Mouse (Mus musculus) neural tube, embryonic 13.5 days (tissue): ENCODE measurements at regions not wholly inside any gene's neighbourhood (a gene's known extent, or its start where the extent isn't known, plus 50 kb on each side); places are given as distances from the start of the nearest gene placed in this dataset. TPM values are rescaled to one million over a fixed set of nuclear protein-coding genes. Genes with fewer than 3 reads are reported as not detected.

Experiments used
- ATAC-seq: fragments of 200-750 bp; cut with Nextera tagmentation; 2 replicates; pipeline ENCODE4 v1.8.0; 2017; ENCODE audit warnings: low read depth, mild to moderate bottlenecking, moderate TSS enrichment, moderate library complexity
- H3K27ac ChIP-seq: fragments of 300-500 bp; sonication (generic); replicated peaks from 2 replicates; pipeline ENCODE4 v1.5.1; 2015; ENCODE audit warnings: moderate library complexity, mild to moderate bottlenecking, inconsistent platforms
- H3K27me3 ChIP-seq: fragments of 300-500 bp; sonication (generic); 2 replicates; pipeline ENCODE4 v1.6.1; 2015; ENCODE audit warnings: mild to moderate bottlenecking, inconsistent platforms
- H3K36me3 ChIP-seq: fragments of 300-500 bp; sonication (generic); 2 replicates; pipeline ENCODE4 v1.6.1; 2015; ENCODE audit warnings: mild to moderate bottlenecking, inconsistent platforms
- H3K4me1 ChIP-seq: fragments of 300-500 bp; sonication (generic); replicated peaks from 2 replicates; pipeline ENCODE4 v1.6.1; 2015; ENCODE audit warnings: inconsistent platforms
- H3K4me2 ChIP-seq: fragments of 300-500 bp; sonication (generic); 2 replicates; pipeline ENCODE4 v1.6.1; 2015; ENCODE audit warnings: inconsistent platforms, mild to moderate bottlenecking, moderate library complexity
- H3K4me3 ChIP-seq: fragments of 300-500 bp; sonication (generic); 2 replicates; pipeline ENCODE4 v1.5.1; 2015; ENCODE audit warnings: mild to moderate bottlenecking, inconsistent platforms
- H3K9ac ChIP-seq: fragments of 300-500 bp; sonication (generic); 2 replicates; pipeline ENCODE4 v1.6.1; 2015; ENCODE audit warnings: moderate library complexity, mild to moderate bottlenecking, inconsistent platforms
- H3K9me3 ChIP-seq: fragments of 300-500 bp; sonication (generic); 2 replicates; pipeline ENCODE4 v1.6.1; 2016; ENCODE audit warnings: inconsistent platforms
- WGBS: fragments of 180-500 bp; shearing (Covaris S2); methylation state at CpG from one replicate; pipeline ENCODE4 v1.1.7; 2015; 5-methylcytosine and 5-hydroxymethylcytosine counted together
- microRNA-seq: library from miRNA; unstranded; fragments of <30 nt; microRNA quantifications from one replicate; pipeline ENCODE4, GENCODE M21; 2016

DNA sequence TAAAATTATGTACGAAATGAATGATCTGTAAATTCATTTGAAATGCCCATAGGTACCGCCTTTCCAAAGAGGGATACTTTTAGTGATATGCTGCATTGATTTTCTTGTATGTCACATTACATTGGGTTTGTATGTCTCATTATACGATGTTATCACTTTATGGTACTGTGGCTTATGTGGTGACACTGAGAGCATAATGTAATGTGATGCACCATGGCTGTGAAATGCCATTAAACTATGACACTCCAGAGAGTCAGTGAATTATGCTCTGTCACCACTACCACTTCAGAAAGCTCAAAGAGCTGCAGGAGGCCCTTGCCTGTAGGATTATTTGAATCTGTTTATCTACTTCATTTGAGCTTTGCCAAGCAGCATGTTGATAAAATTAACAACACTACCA is 695.4 kb upstream of the Slc10a2 start:
- H3K27me3 ChIP-seq: no peaks in the 10 kb centered on the region
- no peak overlapping the region for H3K4me3 ChIP-seq
- H3K9ac ChIP-seq: no peak overlapping the region
- ATAC-seq: peak; percentile 50; the same call in 1 of the 2 replicates
- no peaks in the 10 kb centered on the region for H3K9me3 ChIP-seq
- H3K27ac ChIP-seq: no peak overlapping the region
- no peaks in the 10 kb centered on the region for H3K4me1 ChIP-seq
- 62% methylated on average over 3 of the region's 3 CpGs for WGBS
- H3K36me3 ChIP-seq: no peaks in the 10 kb centered on the region
- H3K4me2 ChIP-seq: no peak overlapping the region

DNA sequence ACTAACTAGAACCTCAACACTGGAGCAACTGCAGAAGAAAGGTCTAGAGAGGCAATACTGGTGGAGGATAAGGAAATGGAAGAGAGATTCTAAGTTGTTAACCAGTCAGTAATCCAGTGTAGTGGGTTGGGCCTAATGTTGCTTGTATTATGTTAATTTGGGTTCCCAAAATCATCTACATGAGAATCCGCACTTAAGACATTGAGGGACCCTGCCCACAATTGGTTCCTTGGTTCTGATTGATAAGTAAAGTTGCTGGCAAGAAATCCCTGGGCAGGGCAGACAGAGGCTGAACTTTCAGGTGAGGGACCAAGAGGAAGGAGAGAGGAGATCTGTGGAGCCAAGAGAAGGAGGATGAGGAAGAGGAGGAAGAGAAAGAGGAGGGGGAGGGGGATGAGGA is 651.2 kb upstream of the Slc10a2 start:
- ATAC-seq: no peak
- Histone ChIP-seq H3K27ac (no peak overlapping the region), H3K9ac (no peak overlapping the region), H3K4me2 (no peak overlapping the region), H3K4me1 (no peaks in the 10 kb centered on the region), H3K27me3 (no peaks in the 10 kb centered on the region), H3K9me3 (no peaks in the 10 kb centered on the region), H3K36me3 (no peaks in the 10 kb centered on the region), H3K4me3 (no peak overlapping the region)
- 84% methylated on average over 1 of the region's 1 CpGs for WGBS

DNA sequence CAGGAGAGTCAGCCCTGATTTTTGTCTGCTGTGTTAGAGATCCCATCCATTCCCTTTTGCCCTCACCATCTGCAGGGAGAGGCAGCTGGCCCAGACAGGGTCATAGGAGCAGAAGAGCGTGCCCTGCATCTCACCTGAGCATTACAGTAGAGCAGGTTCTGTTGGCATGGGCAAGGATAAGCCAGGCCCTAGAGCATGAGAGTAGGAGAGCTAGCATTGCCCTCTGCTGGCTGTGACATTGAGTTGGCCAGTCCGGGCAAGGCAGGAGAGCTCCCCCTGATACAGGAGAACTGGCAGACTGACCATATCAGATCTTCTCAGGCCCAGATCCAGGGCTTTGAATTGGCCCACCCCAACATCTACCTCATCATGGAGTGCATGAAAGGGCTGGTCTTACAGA is 634.4 kb upstream of the Slc10a2 start:
- Histone ChIP-seq H3K4me3 (no peak overlapping the region), H3K27ac (no peak overlapping the region), H3K9me3 (no peaks in the 10 kb centered on the region), H3K27me3 (no peaks in the 10 kb centered on the region), H3K36me3 (no peaks in the 10 kb centered on the region), H3K4me2 (no peak overlapping the region), H3K9ac (no peak overlapping the region), H3K4me1 (no peaks in the 10 kb centered on the region)
- 71% methylated on average over 2 of the region's 2 CpGs for WGBS
- no peak for ATAC-seq

DNA sequence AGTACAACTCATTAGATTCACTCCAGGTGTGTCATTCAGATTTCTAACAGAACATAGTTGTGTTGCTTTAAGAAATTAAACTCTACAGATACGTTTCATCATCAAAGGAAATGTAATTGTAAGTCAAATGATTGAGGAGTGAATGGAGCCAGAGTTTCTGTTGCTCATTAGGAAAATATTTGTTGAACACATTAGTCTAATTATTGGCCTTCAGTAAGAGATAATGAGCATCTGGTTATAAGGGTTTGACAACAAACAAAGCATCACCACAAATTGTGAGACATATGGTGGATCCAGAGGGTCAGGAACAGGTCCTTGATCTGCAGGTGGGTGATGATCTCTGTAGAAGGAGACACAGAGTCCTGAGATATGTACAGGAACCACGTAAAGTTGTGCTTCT is 622.3 kb upstream of the Slc10a2 start:
- Histone ChIP-seq H3K4me3 (no peak overlapping the region), H3K9ac (no peak overlapping the region), H3K36me3 (no peaks in the 10 kb centered on the region), H3K27me3 (no peaks in the 10 kb centered on the region), H3K4me2 (no peak overlapping the region), H3K27ac (no peak overlapping the region), H3K4me1 (no peaks in the 10 kb centered on the region), H3K9me3 (no peaks in the 10 kb centered on the region)
- 74% methylated on average over 2 of the region's 2 CpGs for WGBS
- no peak for ATAC-seq

DNA sequence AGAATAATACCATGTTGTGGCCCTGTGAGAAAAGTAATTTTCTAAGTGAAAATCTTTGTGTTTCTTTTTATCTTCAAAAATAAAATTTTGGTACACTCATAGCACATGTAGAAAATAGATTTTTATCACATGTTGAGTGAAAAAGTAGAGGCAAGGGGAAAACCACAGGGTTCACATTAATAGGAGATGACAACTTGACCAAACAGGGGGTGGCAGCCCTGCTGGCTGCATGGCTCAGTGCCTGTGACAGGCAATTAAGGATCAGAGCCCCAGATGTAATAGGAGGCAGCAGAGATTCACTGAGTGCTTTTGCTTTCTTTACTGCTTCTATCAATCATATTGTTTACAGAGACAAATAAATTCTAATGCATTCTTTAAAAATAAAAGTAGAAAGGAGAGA is 582.8 kb upstream of the Slc10a2 start:
- Histone ChIP-seq H3K36me3 (no peaks in the 10 kb centered on the region), H3K27me3 (no peaks in the 10 kb centered on the region), H3K4me1 (no peaks in the 10 kb centered on the region), H3K9me3 (no peaks in the 10 kb centered on the region), H3K9ac (no peak overlapping the region), H3K4me2 (no peak overlapping the region), H3K27ac (no peak overlapping the region), H3K4me3 (no peak overlapping the region)
- no peak for ATAC-seq

DNA sequence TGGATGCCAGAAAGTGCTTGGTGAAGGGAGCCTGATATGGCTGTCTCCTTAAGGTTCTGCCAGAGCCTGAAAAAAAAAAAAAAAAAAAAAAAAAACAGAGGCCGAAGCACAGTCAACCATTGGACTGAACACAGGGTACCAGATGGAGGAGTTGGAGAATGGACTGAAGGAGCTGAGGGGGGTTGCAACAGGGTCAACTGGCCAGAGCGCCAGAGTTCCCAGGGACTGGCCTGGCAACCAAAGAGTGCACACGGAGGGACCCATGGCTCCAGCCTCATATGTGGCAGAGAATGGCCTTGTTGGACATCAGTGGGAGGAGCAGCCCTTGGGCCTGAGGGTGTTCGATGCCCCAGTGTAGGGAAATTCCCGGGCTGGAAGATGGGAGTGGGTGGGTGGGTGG is 569.8 kb upstream of the Slc10a2 start:
- no peaks in the 10 kb centered on the region for H3K9me3 ChIP-seq
- no peaks in the 10 kb centered on the region for H3K4me1 ChIP-seq
- no peaks in the 10 kb centered on the region for H3K27me3 ChIP-seq
- H3K4me2 ChIP-seq: no peak overlapping the region
- H3K27ac ChIP-seq: no peak overlapping the region
- no peak overlapping the region for H3K9ac ChIP-seq
- no peaks in the 10 kb centered on the region for H3K36me3 ChIP-seq
- no peak overlapping the region for H3K4me3 ChIP-seq
- no peak for ATAC-seq
- WGBS: 97% methylated on average over 5 of the region's 5 CpGs

Small RNA genes lying in the stretch of these regions (microRNA-seq; reads per million reads assigned to microRNA genes)
- not detected for gene Gm22565
